Mouse (Mus musculus) adrenal gland, adult 2 months (tissue): ENCODE results near the gene Iqschfp. TPM values are rescaled to one million over a fixed set of nuclear protein-coding genes. Genes with fewer than 3 reads are reported as not detected.

ENCODE experiments used
- DNase-seq: peaks from one replicate; pipeline ENCODE4 v3.0.0; 2021
- polyA plus RNA-seq: library from polyadenylated mRNA; depleted of rRNA; stranded (reverse); fragments of >200 nt; gene quantifications from 2 replicates; pipeline ENCODE4 v1.2.3, GENCODE M21; 2012
- total RNA-seq, 2 experiments: library from RNA; stranded (reverse); gene quantifications; 2 replicates each; pipeline ENCODE4 v1.2.3; 2021

Iqschfp gene
- total and polyA plus RNA-seq, 3 experiments = not detected

DNA sequence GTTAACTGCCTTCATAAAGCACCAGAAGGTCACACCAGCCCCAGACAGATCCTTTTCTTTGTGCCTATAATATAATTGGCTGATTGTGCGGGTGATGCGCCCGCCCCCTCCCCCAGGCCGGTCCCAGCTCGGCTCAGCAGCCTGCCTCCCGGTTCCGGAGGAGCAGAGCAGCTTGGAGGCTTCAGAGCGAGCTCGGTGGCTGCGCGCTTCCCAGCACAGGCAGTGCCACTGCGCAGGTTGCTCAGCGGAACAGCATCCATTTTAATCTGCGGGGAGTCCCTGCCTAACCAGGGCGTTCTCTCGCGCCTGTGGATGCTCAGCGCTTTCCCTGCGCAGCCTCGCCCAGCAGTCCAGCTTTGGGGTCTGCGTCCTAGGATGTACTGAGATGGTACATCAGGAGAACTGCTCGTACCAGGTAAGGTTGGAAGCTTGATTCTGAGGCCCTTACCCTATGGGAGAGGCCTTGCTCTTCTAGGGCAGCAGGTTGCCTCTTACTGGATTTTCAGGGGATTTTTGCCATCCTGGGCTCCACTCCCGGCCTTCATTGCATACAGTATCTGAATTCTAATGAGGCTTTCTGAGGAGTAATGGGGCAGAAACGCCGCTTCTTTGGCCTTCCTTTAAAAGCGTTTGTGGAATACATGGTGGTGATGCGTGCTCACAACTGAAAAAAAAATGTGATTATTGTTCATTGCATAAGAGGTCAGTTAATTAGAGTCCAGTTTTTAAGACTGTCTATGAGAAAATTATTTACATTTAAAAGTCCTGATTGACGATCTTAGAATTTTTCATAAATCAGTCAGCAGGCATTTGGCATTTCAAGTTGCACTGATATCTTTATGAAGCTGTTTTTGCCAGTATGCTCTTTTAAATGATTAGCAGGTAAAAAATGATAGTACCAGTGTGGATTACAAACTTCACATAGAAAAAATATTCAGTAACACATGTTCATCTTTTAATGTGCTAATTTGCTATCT lies 680.5 kb downstream of the Iqschfp start:
- DNase-seq = peak; percentile 72

DNA sequence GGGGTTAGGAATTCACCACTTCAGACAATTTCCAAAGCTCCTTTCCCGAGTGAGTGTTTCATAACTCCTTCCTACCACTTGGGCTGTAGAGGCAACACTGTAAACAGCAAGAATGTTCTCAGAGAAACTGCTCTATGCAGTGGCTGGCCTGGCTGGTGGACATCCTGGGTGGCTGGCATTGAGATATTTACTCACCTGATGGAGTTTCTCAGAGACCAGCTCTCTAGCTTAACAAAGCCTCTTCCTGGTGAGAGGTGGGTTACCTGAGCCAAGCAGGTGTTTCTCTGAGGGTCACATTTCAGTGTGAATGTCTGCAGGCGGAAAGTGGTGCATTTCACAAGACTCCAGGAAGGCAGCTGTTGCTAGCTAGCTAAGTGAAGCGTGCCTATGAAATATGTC lies 681.2 kb downstream of the Iqschfp start:
- no peak for DNase-seq

DNA sequence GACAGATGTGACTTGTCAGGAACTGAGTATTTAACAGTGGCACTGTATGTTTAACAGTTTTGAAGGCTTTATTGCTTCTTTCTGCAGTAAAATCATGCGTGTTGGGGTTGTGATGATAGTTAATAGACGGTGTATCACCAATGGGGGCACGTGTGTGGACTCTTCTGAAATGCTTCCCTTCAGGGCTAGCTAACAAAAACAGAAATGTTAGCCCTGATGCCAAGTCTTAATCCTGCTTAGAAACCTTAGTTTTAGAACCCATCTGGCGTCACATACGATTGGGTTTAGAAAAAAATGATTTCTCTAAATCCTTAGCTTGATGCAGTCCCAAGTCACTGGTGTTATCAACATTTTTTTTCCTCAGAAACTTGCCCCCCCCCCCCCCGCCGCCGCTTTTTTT lies 682.1 kb downstream of the Iqschfp start:
- DNase-seq = no peak

- DNase-seq = no peak
These were observed 682.5 kb downstream of the Iqschfp start for GRCm38 (mm10) chr3:68574565-68574964.

DNA sequence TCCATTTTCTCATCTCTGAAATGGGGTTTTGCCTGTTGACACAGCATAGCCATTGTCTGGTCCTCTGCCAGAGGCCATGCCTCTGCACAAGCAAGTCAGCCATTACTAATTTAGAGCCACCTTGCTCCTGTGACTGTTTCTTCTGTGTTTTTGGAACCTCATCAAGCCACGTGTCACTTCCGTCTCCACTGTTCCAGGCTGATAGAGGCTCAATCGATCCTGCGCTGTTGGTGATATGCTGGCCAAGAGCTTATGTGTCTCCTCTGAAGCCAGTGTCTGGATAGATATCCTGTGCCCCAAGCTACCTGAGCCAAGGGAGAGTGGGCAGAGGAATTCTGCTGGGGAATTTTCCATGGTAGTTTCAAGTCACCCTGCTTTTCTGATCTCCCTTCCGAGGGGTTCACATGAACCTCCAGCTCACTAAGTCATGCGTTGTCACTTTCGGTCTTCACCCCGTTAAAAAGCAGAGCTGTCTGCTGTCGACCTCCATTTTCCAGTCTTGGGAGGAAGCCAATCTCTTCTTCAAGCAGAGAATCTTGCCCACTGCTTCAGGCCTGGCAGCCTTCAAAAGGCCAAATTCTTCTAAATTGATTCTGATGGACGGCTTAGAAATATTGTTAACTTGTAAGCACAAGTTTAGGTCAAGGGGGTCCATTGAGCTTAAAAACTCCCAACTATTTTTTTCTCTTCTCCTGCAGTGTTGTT lies 683.8 kb downstream of the Iqschfp start:
- DNase-seq = no peak

GRCm38 (mm10) chr3:68576431-68576830 lies 684.4 kb downstream of the Iqschfp start:
- no peak for DNase-seq

- DNase-seq = no peak
These were observed 684.9 kb downstream of the Iqschfp start for GRCm38 (mm10) chr3:68576948-68577347.

DNA sequence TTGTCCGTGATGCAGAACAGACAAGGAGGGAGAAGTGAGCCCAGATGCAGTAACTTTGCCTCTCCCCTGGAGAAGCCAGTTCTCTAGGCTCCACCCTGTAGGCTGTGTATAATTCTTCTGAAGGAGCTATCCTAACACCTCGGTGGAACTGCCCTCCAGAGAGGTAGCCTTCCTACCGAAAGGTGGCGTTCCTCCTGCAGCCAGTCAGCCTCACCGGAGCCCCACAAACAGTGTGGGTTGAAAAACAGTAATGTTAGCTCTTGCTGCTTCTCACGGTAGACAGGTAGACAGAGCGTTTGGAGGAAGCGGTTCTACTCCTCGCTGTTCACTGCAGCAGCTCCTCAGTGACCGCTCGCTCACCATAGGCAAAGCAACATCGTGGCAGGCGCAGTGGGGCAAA lies 689.6 kb downstream of the Iqschfp start:
- DNase-seq = no peak

- DNase-seq = no peak
These were observed 690.2 kb downstream of the Iqschfp start for GRCm38 (mm10) chr3:68582103-68582740.

DNA sequence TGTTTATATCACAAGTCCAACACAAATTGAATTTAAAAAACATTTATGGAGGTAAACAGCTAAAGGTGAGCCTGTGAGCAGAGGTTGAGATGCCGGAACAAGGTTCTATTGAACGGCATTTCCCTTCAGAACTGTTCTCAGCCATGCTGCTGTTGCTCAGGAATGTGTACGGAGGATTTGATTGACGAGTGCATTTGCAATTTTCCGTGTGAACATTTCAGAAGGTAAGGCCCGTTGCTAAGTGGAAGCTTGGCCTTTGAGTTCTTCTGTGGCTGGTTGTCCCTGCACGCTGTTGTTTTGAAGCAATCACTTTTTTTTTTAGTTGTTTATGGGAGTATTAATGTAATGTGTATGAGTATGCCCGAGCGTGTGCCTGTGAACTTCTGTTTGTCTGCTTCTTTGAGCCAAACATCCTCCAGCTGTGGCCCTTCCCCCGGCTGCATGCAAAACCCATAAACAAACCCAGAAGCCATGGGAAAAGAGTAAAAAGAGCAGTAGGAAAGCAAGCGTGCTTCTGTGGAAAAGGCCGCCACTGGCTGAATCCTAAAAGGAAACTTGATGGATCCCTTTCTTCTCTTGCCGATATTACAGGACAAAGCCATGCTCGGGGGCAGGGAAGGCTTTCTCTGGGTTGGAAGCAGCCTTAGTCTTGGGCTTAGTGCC lies 691.1 kb downstream of the Iqschfp start:
- DNase-seq = no peak

DNA sequence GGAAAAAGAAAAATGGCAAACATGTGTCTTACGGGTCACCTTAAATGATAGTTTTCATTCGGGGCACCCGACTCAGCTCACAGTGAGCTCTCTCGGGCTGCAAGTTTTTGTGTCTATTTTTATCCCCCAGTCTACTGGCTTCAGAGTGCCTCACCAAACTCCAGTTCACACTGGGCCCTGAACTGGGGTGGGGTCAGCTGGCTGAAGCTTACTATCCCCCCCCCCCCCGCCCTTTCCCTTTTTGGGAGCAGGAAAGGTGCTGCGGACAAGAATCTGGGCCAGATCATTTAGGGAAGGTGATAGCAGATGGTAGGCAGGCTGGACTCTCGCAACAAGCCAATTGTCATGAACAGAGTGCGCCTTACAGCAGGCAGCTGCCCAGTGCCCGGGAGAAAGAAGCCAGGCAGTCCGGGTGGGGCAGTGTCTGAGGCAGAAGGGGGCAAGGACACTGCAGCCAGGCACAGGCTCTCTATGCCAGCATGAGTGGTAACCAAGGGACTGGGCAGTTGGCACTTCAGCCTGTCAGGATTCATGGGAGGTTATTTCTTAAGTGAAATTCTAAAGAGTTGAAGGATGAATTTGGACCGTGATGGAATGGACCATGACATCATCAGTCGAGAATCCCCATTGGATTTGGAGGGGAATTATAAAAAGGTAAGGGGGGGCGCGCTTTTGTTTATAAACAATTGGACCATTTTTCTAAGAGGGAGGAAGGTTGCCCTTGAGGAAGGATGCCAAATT lies 691.9 kb downstream of the Iqschfp start:
- DNase-seq = peak; percentile 75

DNA sequence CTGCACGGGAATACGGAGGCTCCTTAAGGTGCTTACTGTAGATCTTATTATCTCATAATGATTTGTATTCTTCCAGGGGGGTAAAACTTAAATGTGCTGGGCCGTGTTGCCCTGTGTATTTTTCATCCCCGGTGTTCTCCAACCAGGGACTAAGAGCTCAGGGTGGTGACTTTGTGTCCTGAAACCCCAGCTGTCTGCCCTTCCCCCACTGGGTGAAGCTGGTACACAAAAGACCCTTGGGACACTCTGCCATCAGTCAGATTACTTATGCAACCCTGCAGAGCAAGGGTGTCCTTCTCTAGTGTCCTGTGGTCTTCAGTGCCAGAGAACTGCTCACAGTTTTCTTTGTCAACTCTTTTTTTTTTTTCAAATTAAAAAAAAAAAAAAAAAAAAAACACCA lies 693.2 kb downstream of the Iqschfp start:
- DNase-seq = no peak

DNA sequence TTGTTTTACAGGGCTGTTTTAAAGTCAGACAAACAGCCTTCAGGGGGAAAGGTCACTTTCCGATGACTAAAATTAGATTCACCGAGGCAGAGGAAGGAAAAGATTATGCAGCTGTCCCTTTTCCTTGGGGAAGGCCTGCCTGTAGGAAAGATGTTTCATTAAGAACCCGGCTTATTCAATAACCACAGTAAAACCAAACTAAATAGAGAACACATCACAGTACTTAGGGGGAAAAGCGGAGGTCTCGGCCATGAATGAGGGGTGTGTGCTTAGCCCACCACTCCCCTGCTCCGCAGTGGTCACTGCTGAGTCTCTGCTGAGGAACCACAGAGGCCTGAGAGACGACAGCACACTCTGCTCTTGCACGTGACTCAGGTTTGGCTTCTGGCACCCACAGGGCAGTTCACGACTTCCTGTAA lies 694.6 kb downstream of the Iqschfp start:
- no peak for DNase-seq

GRCm38 (mm10) chr3:68587567-68588245 lies 695.7 kb downstream of the Iqschfp start:
- no peak for DNase-seq

- no peak for DNase-seq
These were observed 697.3 kb downstream of the Iqschfp start for GRCm38 (mm10) chr3:68589220-68589840.

DNA sequence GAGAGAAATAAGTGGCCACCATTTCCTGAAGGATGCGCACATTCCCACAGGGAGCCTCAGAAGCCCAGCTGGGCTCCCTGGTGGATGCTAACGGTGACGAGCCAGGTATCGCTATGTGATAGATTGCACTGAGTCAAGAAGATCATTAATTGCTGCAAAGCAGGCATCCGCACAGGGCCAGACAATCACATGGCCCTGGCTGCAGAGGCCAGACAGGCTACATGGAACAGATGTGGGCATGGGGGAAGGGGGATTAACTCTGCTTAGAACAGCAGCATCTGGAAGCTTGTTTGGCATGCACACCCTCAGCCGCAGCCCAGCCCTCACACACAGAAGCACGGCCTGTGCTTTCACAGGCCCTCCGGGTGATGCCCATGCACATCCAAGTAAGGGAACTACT lies 698.4 kb downstream of the Iqschfp start:
- no peak for DNase-seq

DNA sequence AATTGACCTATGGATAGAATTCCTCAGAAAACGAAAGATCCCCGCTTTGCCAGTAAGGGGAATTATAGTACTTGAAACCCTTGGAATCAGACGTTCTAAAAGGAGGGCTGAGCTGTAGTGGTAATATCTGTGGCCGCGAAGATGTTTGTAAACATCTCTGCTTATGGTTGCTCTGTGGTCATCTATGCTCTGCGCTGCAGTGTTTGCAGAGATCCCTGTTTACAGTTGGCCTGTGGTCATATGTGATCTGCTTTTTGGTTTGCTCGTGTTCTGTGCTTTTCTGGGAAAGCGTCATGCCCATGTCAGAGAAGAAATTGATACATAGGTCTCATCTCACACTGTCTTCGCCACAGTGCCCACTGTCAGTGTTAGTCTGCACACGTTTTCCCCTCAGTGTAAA lies 700.5 kb downstream of the Iqschfp start:
- no peak for DNase-seq

DNA sequence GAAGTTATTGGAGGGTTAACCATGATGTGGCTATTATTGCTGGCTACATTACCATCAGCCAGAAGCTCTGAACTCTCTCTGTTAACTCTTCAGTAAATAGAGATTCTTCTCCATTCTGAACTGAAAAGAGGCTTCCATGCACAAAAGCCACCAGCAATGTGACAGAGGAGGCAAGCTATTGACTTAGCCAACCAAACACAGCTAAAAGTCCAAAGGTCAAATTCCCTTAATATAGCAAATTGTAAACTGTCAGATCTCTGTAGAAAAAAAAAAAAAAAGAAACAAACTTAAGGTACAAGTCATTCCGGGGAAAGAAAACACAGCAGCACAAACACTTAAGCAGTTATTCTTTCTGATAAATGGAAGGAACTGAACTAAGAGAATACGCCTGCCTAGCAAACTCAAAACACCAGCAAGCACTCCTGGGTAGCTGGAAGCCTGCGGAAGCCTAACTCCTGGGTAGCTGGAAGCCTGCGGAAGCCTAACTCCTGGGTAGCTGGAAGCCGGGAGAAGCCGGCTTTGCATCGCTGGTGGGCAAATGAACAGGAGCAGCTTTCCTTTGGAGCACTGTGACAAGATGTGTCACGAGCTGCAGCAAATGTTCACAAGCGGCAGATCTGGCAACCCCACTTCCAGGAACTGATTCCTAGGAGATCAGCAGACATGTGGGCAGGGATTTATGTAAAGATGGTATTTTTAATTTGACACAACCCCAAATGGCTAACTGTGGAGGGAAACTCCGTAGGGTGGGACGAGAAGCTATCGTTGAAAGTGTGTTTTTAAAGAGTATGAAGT lies 701.2 kb downstream of the Iqschfp start:
- DNase-seq = no peak

DNA sequence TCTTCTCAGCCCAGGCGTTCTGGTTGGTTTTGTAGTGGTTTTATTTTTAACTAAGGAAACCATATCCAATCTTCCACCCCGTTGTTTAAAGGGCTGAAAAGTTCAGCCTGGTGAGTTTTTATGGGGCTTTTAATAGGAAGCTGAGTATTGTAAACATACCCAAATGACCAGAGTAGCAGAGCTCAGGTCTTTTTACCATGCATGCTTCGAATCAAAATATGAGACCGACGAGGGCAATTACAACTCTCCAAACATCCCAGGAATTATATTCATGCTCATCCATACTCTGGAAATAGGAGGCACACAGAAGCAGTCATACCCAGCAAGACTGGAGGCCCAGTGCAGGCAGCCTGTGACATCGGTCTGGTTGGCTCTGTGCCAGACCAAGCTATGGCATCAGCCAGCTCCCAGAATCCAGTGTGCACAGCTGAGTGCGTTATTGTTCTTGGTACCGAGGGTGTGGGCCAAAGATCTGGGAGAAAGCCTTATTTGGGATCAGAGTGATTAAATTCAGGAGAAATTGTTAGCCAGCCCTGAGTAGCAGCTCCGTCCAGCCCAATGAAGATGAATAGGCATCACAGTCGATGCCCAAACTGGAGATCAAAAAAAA lies 703.4 kb downstream of the Iqschfp start:
- no peak for DNase-seq
